Mouse (Mus musculus) ES-Bruce4 (cell line): ENCODE data around the gene Gm28539.

Source experiments
- CTCF ChIP-seq: IDR thresholded peaks from one replicate; pipeline ENCODE4 v1.8.1; 2011; ENCODE audit warnings: low read depth, low read length
- EP300 ChIP-seq: IDR thresholded peaks from 2 replicates; pipeline ENCODE4 v1.6.1; 2011; ENCODE audit warnings: low read depth, low read length; ENCODE audit not compliant: insufficient read depth

GRCm38 (mm10) chr16:18948941-18949340 lies 112.6 kb downstream of the Gm28539 start:
- TF ChIP-seq CTCF: no peak
- no peak for TF ChIP-seq EP300
